8 mouse cellular contexts compared by ENCODE assay signal in genomic region chr4:148040029-148040830, GRCm38 (mm10). TPM values are rescaled to one million over a fixed set of nuclear protein-coding genes. Genes with fewer than 3 reads are reported as not detected.
DNase-seq lines count a peak whose midpoint lies in the region; ATAC-seq and TF ChIP-seq lines count a peak whose summit lies in the region.

No protein-coding gene starts in this region.

- H3K36me3 ChIP-seq in kidney, adult 2 months (ENCODE audit: control insufficient read depth, insufficient read depth, low read length) = no peaks in the 10 kb centered on the region
- no peaks in the 10 kb centered on the region for H3K36me3 ChIP-seq in heart, adult 2 months (ENCODE audit: control insufficient read depth, insufficient read depth, low read length)
- H3K36me3 ChIP-seq in limb, embryonic 12.5 days = peaks cover 35% of the 10 kb centered on the region
- H3K36me3 ChIP-seq in stomach, embryonic 15.5 days = 0 out of 2 replicates have a peak, but pooled peaks cover 9% of the 10 kb centered on the region

- H3K79me2 ChIP-seq in heart, adult 2 months (replicated peaks; ENCODE audit: control insufficient read depth, insufficient read depth, low read length) = no peaks in the 10 kb centered on the region

- TF ChIP-seq EP300 in heart, adult 2 months (IDR thresholded peaks at IDR 0.05; ENCODE audit: insufficient read depth, low read depth, low read length) = no peak

- no peaks in the 10 kb centered on the region for H3K27me3 ChIP-seq in kidney, adult 2 months (replicated peaks; ENCODE audit: control insufficient read depth, insufficient read depth, low read length)
- no peaks in the 10 kb centered on the region for H3K27me3 ChIP-seq in heart, adult 2 months (ENCODE audit: control insufficient read depth, insufficient read depth, low read length)
- H3K27me3 ChIP-seq in limb, embryonic 12.5 days = no peaks in the 10 kb centered on the region
- H3K27me3 ChIP-seq in stomach, embryonic 15.5 days (replicated peaks) = no peaks in the 10 kb centered on the region

- intact Hi-C loops in heart, adult 2 months (cut with DNase I) = loop anchor here (5.0 kb wide), 1 partner anchor 112 kb away; the partner anchor contains the start of gene Fbxo6

- 0 out of 2 replicates have a peak overlapping the region, but pooled peaks have one; percentile 10 for H3K9ac ChIP-seq in heart, adult 2 months (ENCODE audit: low read depth, low read length)
- H3K9ac ChIP-seq in limb, embryonic 12.5 days (replicated peaks) = peak overlapping the region; percentile 65; the same call in 1 of the 2 replicates
- no peak overlapping the region for H3K9ac ChIP-seq in stomach, embryonic 15.5 days

- 46% methylated on average over 15 of the region's 15 CpGs for WGBS in kidney, adult 2 months
- 49% methylated on average over 15 of the region's 15 CpGs for WGBS in heart, adult 2 months
- WGBS in limb, embryonic 12.5 days = 65% methylated on average over 15 of the region's 15 CpGs
- WGBS in stomach, embryonic 15.5 days = 63% methylated on average over 15 of the region's 15 CpGs

- no peak for ATAC-seq in limb, embryonic 12.5 days (ENCODE audit: insufficient number of reproducible peaks, insufficient read depth, low FRiP score, low TSS enrichment, low read depth)
- ATAC-seq in stomach, embryonic 15.5 days (ENCODE audit: insufficient read depth, low FRiP score, low read depth) = no peak

- DNase-seq in kidney, adult 2 months = peak; percentile 61
- no peak for DNase-seq in kidney, adult 18-20 months
- peak; percentile 67 for DNase-seq in NIH3T3 (ENCODE audit: low read depth)
- DNase-seq in heart, adult 2 months = peak; percentile 40 to 45
- no peak for DNase-seq in right cerebral cortex, postnatal 25 days
- no peak for DNase-seq in gastrocnemius, postnatal 25 days

- H3K9me3 ChIP-seq in limb, embryonic 12.5 days = no peaks in the 10 kb centered on the region
- H3K9me3 ChIP-seq in stomach, embryonic 15.5 days = no peaks in the 10 kb centered on the region

- no peak for TF ChIP-seq POLR2A in kidney, adult 2 months (IDR thresholded peaks at IDR 0.05; ENCODE audit: low read depth, low read length)
- TF ChIP-seq POLR2A in heart, adult 2 months (IDR thresholded peaks at IDR 0.05; ENCODE audit: insufficient read depth, low read depth, low read length) = no peak

- H3K4me1 ChIP-seq in kidney, adult 2 months (ENCODE audit: control insufficient read depth, insufficient read depth, low read length) = peaks cover 15% of the 10 kb centered on the region
- H3K4me1 ChIP-seq in heart, adult 2 months (ENCODE audit: control insufficient read depth, insufficient read depth, low read length) = peaks cover 18% of the 10 kb centered on the region
- H3K4me1 ChIP-seq in limb, embryonic 12.5 days (replicated peaks) = peaks cover 42% of the 10 kb centered on the region
- peaks cover 27% of the 10 kb centered on the region for H3K4me1 ChIP-seq in stomach, embryonic 15.5 days

- peak overlapping the region; percentile 39; the same call in 1 of the 2 replicates for H3K27ac ChIP-seq in kidney, adult 2 months (ENCODE audit: insufficient read depth, low read depth, low read length)
- peak overlapping the region; percentile 91 for H3K27ac ChIP-seq in heart, adult 2 months
- peak overlapping the region; percentile 86 for H3K27ac ChIP-seq in limb, embryonic 12.5 days
- peak overlapping the region; percentile 83 for H3K27ac ChIP-seq in stomach, embryonic 15.5 days

- H3K4me3 ChIP-seq in kidney, adult 2 months (ENCODE audit: insufficient read depth, low read depth, low read length) = peak overlapping the region; percentile 72
- H3K4me3 ChIP-seq in heart, adult 2 months = peak overlapping the region; percentile 58
- H3K4me3 ChIP-seq in limb, embryonic 12.5 days (replicated peaks) = peak overlapping the region; percentile 78
- H3K4me3 ChIP-seq in stomach, embryonic 15.5 days (replicated peaks) = peak overlapping the region; percentile 90

- H3K4me2 ChIP-seq in limb, embryonic 12.5 days = peak overlapping the region; percentile 84
- H3K4me2 ChIP-seq in stomach, embryonic 15.5 days = peak overlapping the region; percentile 83

- no peak for TF ChIP-seq CTCF in kidney, adult 2 months (conservative IDR thresholded peaks at IDR 0.05; ENCODE audit: insufficient read depth, insufficient read length, low read depth, low read length)
- TF ChIP-seq CTCF in heart, adult 2 months (IDR thresholded peaks at IDR 0.05) = no peak

RNA-seq across cellular contexts. Expression of gene Mthfr, which starts 1.4 kb away (rescaled TPM):
- polyA plus RNA-seq in kidney, adult 2 months (2012; rRNA removed) = 36.3 and 48.4 TPM in 2 replicates
- total RNA-seq in heart, adult 2 months (2021) = 10 to 100 TPM in 1 of 2 experiments, 1 to 10 TPM in 1; 8.2 to 11.0 TPM
- polyA plus RNA-seq in heart, adult 2 months (2012; rRNA removed) = 15.7 and 17.3 TPM in 2 replicates
- polyA plus RNA-seq in limb, embryonic 12.5 days (2016; fragmentation: Nextera tagmentation; extraction: Ambion mirVana) = 27.3 and 28.9 TPM in 2 replicates
- polyA plus RNA-seq in stomach, embryonic 15.5 days (2015; fragmentation: Nextera tagmentation; extraction: Ambion mirVana) = 16.7 and 20.9 TPM in 2 replicates
- total RNA-seq in gastrocnemius, postnatal 25 days (2021) = 1 to 10 TPM; 6.8 to 9.4 TPM

RNA-seq across cellular contexts. Expression of gene Clcn6, which starts 1.6 kb away (rescaled TPM):
- 28.8 and 32.3 TPM in 2 replicates for polyA plus RNA-seq in kidney, adult 2 months (2012; rRNA removed)
- 1 to 10 TPM; 7.5 to 8.1 TPM for total RNA-seq in heart, adult 2 months (2021)
- 8.9 and 9.0 TPM in 2 replicates for polyA plus RNA-seq in heart, adult 2 months (2012; rRNA removed)
- 8.5 and 8.8 TPM in 2 replicates for polyA plus RNA-seq in limb, embryonic 12.5 days (2016; fragmentation: Nextera tagmentation; extraction: Ambion mirVana)
- polyA plus RNA-seq in stomach, embryonic 15.5 days (2015; fragmentation: Nextera tagmentation; extraction: Ambion mirVana) = 5.1 and 6.1 TPM in 2 replicates
- total RNA-seq in gastrocnemius, postnatal 25 days (2021) = 1 to 10 TPM; 3.5 to 4.7 TPM

RNA-seq across cellular contexts. Expression of gene Nppa, which starts 39.7 kb away (rescaled TPM):
- polyA plus RNA-seq in kidney, adult 2 months (2012; rRNA removed) = 0.30 and 0.58 TPM in 2 replicates
- total RNA-seq in heart, adult 2 months (2021) = 1,000 to 10,000 TPM; 1,237 to 1,820 TPM
- 4,085 and 4,474 TPM in 2 replicates for polyA plus RNA-seq in heart, adult 2 months (2012; rRNA removed)
- 0.74 and 1.5 TPM in 2 replicates for polyA plus RNA-seq in limb, embryonic 12.5 days (2016; fragmentation: Nextera tagmentation; extraction: Ambion mirVana)
- polyA plus RNA-seq in stomach, embryonic 15.5 days (2015; fragmentation: Nextera tagmentation; extraction: Ambion mirVana) = 2.4 and 2.6 TPM in 2 replicates
- total RNA-seq in gastrocnemius, postnatal 25 days (2021) = not detected

RNA-seq across cellular contexts. Expression of gene Agtrap, which starts 47.6 kb away (rescaled TPM):
- 111 and 119 TPM in 2 replicates for polyA plus RNA-seq in kidney, adult 2 months (2012; rRNA removed)
- total RNA-seq in heart, adult 2 months (2021) = 10 to 100 TPM; 38.3 to 47.1 TPM
- 26.8 and 40.2 TPM in 2 replicates for polyA plus RNA-seq in heart, adult 2 months (2012; rRNA removed)
- polyA plus RNA-seq in limb, embryonic 12.5 days (2016; fragmentation: Nextera tagmentation; extraction: Ambion mirVana) = 11.2 and 12.0 TPM in 2 replicates
- 13.7 and 14.1 TPM in 2 replicates for polyA plus RNA-seq in stomach, embryonic 15.5 days (2015; fragmentation: Nextera tagmentation; extraction: Ambion mirVana)
- total RNA-seq in gastrocnemius, postnatal 25 days (2021) = 10 to 100 TPM; 10.9 to 16.2 TPM

RNA-seq across cellular contexts. Expression of gene Nppb, which starts 54.6 kb away (rescaled TPM):
- polyA plus RNA-seq in kidney, adult 2 months (2012; rRNA removed) = not detected in 2 replicates
- 100 to 1,000 TPM; 117 to 262 TPM for total RNA-seq in heart, adult 2 months (2021)
- polyA plus RNA-seq in heart, adult 2 months (2012; rRNA removed) = 204 and 212 TPM in 2 replicates
- polyA plus RNA-seq in limb, embryonic 12.5 days (2016; fragmentation: Nextera tagmentation; extraction: Ambion mirVana) = 0.28 TPM in 1 of 2 replicates, not detected in the other
- polyA plus RNA-seq in stomach, embryonic 15.5 days (2015; fragmentation: Nextera tagmentation; extraction: Ambion mirVana) = 0.23 TPM in 1 of 2 replicates, not detected in the other
- not detected for total RNA-seq in gastrocnemius, postnatal 25 days (2021)

Comparison
In these comparisons a context has a peak if more than half of its experiments do, and no peak if none do; other contexts are left out.
1. DNase-seq: peak in kidney, adult 2 months (single experiment), NIH3T3 (single experiment) and heart, adult 2 months (2 of 2); none in kidney, adult 18-20 months (single experiment), right cerebral cortex, postnatal 25 days (single experiment) and gastrocnemius, postnatal 25 days (single experiment).
2. H3K27ac ChIP-seq: peak in every context shown above with its lines; median percentile 91 in heart, adult 2 months; 86 in limb, embryonic 12.5 days; 83 in stomach, embryonic 15.5 days; 39 in kidney, adult 2 months.
3. RNA of gene Nppa, which starts 39.7 kb away (polyA plus RNA-seq): 4,085 to 4,474 TPM in heart, adult 2 months; 2.4 to 2.6 TPM in stomach, embryonic 15.5 days, 0.74 to 1.5 TPM in limb, embryonic 12.5 days and 0.30 to 0.58 TPM in kidney, adult 2 months; every median in the first group is over 1,000 times any median in the second.
4. Peak in every context shown above with its lines, with median percentiles within 50 percentile points of each other: H3K4me3 ChIP-seq.